Mouse (Mus musculus): ENCODE data around the gene Pla1a.

DNA sequence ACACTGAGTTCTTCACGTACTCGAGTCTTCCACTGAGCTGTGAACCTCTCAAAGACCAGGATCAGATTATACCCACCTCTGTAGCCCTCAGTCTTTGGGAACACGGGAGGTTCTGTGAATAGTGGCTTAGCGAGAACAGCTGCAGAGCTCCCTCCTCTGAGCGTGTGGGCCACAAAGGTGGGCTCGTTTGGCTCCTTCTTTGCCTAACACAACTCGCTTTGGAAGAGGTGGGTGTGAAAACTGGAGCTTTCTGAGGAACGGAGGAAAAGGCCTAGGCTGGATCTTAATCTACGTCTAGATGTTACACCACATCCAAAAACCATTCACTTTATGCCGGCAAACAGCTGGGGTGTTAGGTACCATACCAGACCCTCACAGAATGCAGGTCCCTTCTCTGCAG, 67.6 kb downstream of the Pla1a start:
- TF ChIP-seq CTCF (IDR thresholded peaks at IDR 0.05; ENCODE audit: low read depth) (no peak), EP300 (optimal IDR thresholded peaks at IDR 0.05) (no peak)
